Comparison of ENCODE assay signal across 19 mouse cellular contexts in genomic region chr17:83135441-83136120, GRCm38 (mm10).
A peak's percentile ranks its signal among the peaks of the same experiment; 100 is the strongest.
DNase-seq lines count a peak whose midpoint lies in the region; ATAC-seq and TF ChIP-seq lines count a peak whose summit lies in the region.
"Had no signal": no experiment of that assay in that cellular context is flagged by ENCODE, and none has a peak within 500 bp of the region (broad histone marks: within the 10 kb centered on the region; RNA-seq: fewer than 3 reads in every experiment).

No protein-coding gene starts in this region.

- no peaks in the 10 kb centered on the region for H3K36me3 ChIP-seq in hindbrain, embryonic 12.5 days
- no peaks in the 10 kb centered on the region for H3K36me3 ChIP-seq in hindbrain, postnatal 0 days (ENCODE audit: insufficient read depth, low read length)
- no peaks in the 10 kb centered on the region for H3K36me3 ChIP-seq in midbrain, embryonic 12.5 days
- H3K36me3 ChIP-seq in midbrain, embryonic 16.5 days (ENCODE audit: control insufficient read depth, insufficient read depth, low read length), result no peaks in the 10 kb centered on the region
- H3K36me3 ChIP-seq in intestine, embryonic 16.5 days (ENCODE audit: control insufficient read depth, insufficient read depth, low read length), result no peaks in the 10 kb centered on the region
- H3K36me3 ChIP-seq: embryonic facial prominence, embryonic 12.5 days; G1E had no signal

- H3K4me1 ChIP-seq in hindbrain, embryonic 12.5 days, result peaks cover 36% of the 10 kb centered on the region
- no peaks in the 10 kb centered on the region for H3K4me1 ChIP-seq in hindbrain, postnatal 0 days (ENCODE audit: insufficient read depth, low read length)
- H3K4me1 ChIP-seq in midbrain, embryonic 12.5 days, result peaks cover 10% of the 10 kb centered on the region
- peaks cover 18% of the 10 kb centered on the region for H3K4me1 ChIP-seq in midbrain, embryonic 16.5 days (ENCODE audit: control insufficient read depth, insufficient read depth, low read length)
- peaks cover 17% of the 10 kb centered on the region for H3K4me1 ChIP-seq in intestine, embryonic 16.5 days (ENCODE audit: control insufficient read depth, insufficient read depth, low read length)

- H3K4me3 ChIP-seq in hindbrain, embryonic 12.5 days, result no peak overlapping the region
- H3K4me3 ChIP-seq in hindbrain, postnatal 0 days (ENCODE audit: low read length), result no peak overlapping the region
- H3K4me3 ChIP-seq in midbrain, embryonic 12.5 days, result no peak overlapping the region
- H3K4me3 ChIP-seq in midbrain, embryonic 16.5 days (ENCODE audit: low read depth, low read length), result no peak overlapping the region
- no peak overlapping the region for H3K4me3 ChIP-seq in intestine, embryonic 16.5 days (ENCODE audit: low read length)
- H3K4me3 ChIP-seq: embryonic facial prominence, embryonic 12.5 days; myocyte had no signal

- DNase-seq in hindbrain, postnatal 0 days (ENCODE audit: low spot score), result no peak
- peak; percentile 60 for DNase-seq in mesoderm, embryonic 11.5 days (ENCODE audit: low read depth, low spot score)
- DNase-seq in lung, adult 18-20 months, result no peak
- DNase-seq: adrenal gland, adult 2 months; cerebellum, adult 11-12 months; cerebellum, postnatal 36 days; gastrocnemius, postnatal 14 days; liver; lung, embryonic 14.5 days; right cerebral cortex, postnatal 25 days; thymus, adult 18-20 months had no signal

- no peaks in the 10 kb centered on the region for H3K9me3 ChIP-seq in hindbrain, embryonic 12.5 days (replicated peaks)
- no peaks in the 10 kb centered on the region for H3K9me3 ChIP-seq in hindbrain, postnatal 0 days (ENCODE audit: low read length)
- no peaks in the 10 kb centered on the region for H3K9me3 ChIP-seq in midbrain, embryonic 12.5 days
- H3K9me3 ChIP-seq in midbrain, embryonic 16.5 days (replicated peaks; ENCODE audit: control insufficient read depth, low read length, poor library complexity, severe bottlenecking), result no peaks in the 10 kb centered on the region
- H3K9me3 ChIP-seq in intestine, embryonic 16.5 days (ENCODE audit: control insufficient read depth, low read length), result no peaks in the 10 kb centered on the region
- H3K9me3 ChIP-seq: embryonic facial prominence, embryonic 12.5 days had no signal

- no peak overlapping the region for H3K9ac ChIP-seq in hindbrain, embryonic 12.5 days
- no peak overlapping the region for H3K9ac ChIP-seq in hindbrain, postnatal 0 days (replicated peaks; ENCODE audit: low read length)
- H3K9ac ChIP-seq in midbrain, embryonic 12.5 days (replicated peaks), result no peak overlapping the region
- H3K9ac ChIP-seq in midbrain, embryonic 16.5 days (ENCODE audit: low read depth, low read length), result no peak overlapping the region
- no peak overlapping the region for H3K9ac ChIP-seq in intestine, embryonic 16.5 days (ENCODE audit: low read depth, low read length)
- H3K9ac ChIP-seq: embryonic facial prominence, embryonic 12.5 days; lung, embryonic 14.5 days had no signal

- WGBS in hindbrain, embryonic 12.5 days, result 61% methylated on average over 6 of the region's 6 CpGs
- 66% methylated on average over 6 of the region's 6 CpGs for WGBS in hindbrain, postnatal 0 days
- 72% methylated on average over 6 of the region's 6 CpGs for WGBS in midbrain, embryonic 12.5 days
- 65% methylated on average over 6 of the region's 6 CpGs for WGBS in midbrain, embryonic 16.5 days
- 45% methylated on average over 6 of the region's 6 CpGs for WGBS in intestine, embryonic 16.5 days

- ATAC-seq in hindbrain, embryonic 12.5 days (ENCODE audit: low FRiP score), result peak; percentile 20; the same call in 1 of the 2 replicates
- no peak for ATAC-seq in hindbrain, postnatal 0 days
- peak; percentile 24; the same call in 1 of the 2 replicates for ATAC-seq in midbrain, embryonic 12.5 days (ENCODE audit: low FRiP score, low read depth)
- ATAC-seq in midbrain, embryonic 16.5 days, result no peak
- ATAC-seq in intestine, embryonic 16.5 days, result peak; percentile 53

- peak overlapping the region; percentile 31; the same call in 1 of the 2 replicates for H3K27ac ChIP-seq in hindbrain, embryonic 12.5 days
- H3K27ac ChIP-seq in hindbrain, postnatal 0 days, result no peak overlapping the region
- no peak overlapping the region; the same call in 1 of the 2 replicates for H3K27ac ChIP-seq in midbrain, embryonic 12.5 days (replicated peaks)
- no peak overlapping the region for H3K27ac ChIP-seq in midbrain, embryonic 16.5 days (ENCODE audit: low read length)
- H3K27ac ChIP-seq in intestine, embryonic 16.5 days (ENCODE audit: low read length), result no peak overlapping the region
- H3K27ac ChIP-seq: embryonic facial prominence, embryonic 12.5 days; macrophage had no signal

- no peak for TF ChIP-seq CTCF in hindbrain, postnatal 0 days (IDR thresholded peaks at IDR 0.05; ENCODE audit: low read depth)

- no peak overlapping the region for H3K4me2 ChIP-seq in hindbrain, embryonic 12.5 days (replicated peaks)
- no peak overlapping the region for H3K4me2 ChIP-seq in hindbrain, postnatal 0 days (ENCODE audit: low read depth, low read length)
- no peak overlapping the region for H3K4me2 ChIP-seq in midbrain, embryonic 12.5 days (replicated peaks)
- no peak overlapping the region for H3K4me2 ChIP-seq in midbrain, embryonic 16.5 days (ENCODE audit: low read length)
- no peak overlapping the region for H3K4me2 ChIP-seq in intestine, embryonic 16.5 days (ENCODE audit: low read depth, low read length)
- H3K4me2 ChIP-seq: embryonic facial prominence, embryonic 12.5 days; lung, embryonic 14.5 days had no signal

- no peaks in the 10 kb centered on the region for H3K27me3 ChIP-seq in hindbrain, embryonic 12.5 days
- no peaks in the 10 kb centered on the region for H3K27me3 ChIP-seq in hindbrain, postnatal 0 days (ENCODE audit: insufficient read depth, low read length)
- peaks cover 16% of the 10 kb centered on the region for H3K27me3 ChIP-seq in midbrain, embryonic 12.5 days
- H3K27me3 ChIP-seq in midbrain, embryonic 16.5 days (ENCODE audit: control insufficient read depth, insufficient read depth, low read depth, low read length), result no peaks in the 10 kb centered on the region
- peaks cover 5% of the 10 kb centered on the region; the same call in 1 of the 2 replicates for H3K27me3 ChIP-seq in intestine, embryonic 16.5 days (replicated peaks; ENCODE audit: control insufficient read depth, insufficient read depth, low read length)

Comparison
In these comparisons a context has a peak if more than half of its experiments do, and no peak if none do; other contexts are left out.
1. ATAC-seq: peak in hindbrain, embryonic 12.5 days (single experiment), midbrain, embryonic 12.5 days (single experiment) and intestine, embryonic 16.5 days (single experiment); none in hindbrain, postnatal 0 days (single experiment) and midbrain, embryonic 16.5 days (single experiment).